Mouse (Mus musculus) layer of hippocampus, adult 9-10 months (tissue): ENCODE results near the gene Rnh1.
A peak's percentile ranks its signal among the peaks of the same experiment; 100 is the strongest.

Experiments used
- DNase-seq: peaks from one replicate; pipeline ENCODE4 v3.0.0; 2022; ENCODE audit warnings: low spot score

Rnh1 gene

DNA sequence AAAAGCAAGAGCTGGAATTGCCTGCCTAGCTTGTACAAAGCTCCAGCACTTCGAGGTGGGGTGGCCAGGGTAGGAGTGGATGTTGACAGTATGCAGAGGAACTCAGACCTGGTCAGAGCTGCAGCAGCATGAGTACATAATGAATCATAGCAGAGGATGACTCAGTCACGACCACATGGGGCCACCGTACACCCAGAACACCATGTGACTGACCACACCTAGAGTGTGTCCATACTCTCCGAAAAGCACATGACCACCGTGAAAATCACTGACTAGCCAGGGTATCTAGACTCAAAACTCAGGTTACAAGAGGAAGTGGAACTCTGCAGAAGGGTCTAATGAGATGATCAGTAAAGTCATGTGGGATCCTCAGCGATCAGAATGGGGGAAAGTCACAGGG is 7.8 kb downstream of the Rnh1 start:
- no peak for DNase-seq

DNA sequence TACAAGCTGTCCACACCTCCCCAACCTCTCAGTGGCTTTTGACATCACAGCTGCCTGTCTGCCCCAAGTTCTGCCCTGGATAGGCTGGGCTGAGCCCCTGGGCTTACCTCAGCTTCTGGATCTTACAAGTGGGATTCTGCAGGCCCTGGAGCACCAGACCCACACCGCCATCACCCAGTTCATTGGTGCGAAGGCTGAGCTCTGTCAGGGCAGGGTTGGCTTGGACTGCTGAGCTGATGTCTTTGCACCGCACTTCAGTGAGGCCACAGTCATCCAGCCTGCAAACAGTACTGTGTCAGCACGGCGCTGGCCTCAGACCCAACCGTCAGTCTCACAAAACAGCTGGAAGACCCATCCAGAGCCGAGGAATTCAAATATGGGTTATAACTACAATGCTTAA is 8.3 kb downstream of the Rnh1 start:
- no peak for DNase-seq

DNA sequence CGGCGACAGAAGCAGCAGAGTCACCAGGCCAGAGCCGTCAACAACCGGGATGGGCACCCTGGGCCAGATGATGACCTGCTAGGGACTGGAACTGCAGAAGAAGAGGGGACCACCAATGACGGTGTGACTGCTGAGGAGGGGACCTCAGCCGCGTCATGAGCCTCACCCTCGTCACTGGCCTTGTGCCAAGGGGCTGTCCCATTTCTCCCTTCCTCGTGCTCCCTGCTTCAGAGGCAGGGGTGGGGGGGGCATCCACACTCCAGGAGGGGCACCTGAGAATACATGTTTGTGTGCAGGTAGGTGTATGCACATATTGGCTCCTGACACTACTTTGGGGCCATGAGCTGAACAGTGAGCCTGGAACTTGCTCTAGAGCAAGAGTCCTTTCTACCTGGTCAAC is 17.3 kb downstream of the Rnh1 start:
- no peak for DNase-seq

DNA sequence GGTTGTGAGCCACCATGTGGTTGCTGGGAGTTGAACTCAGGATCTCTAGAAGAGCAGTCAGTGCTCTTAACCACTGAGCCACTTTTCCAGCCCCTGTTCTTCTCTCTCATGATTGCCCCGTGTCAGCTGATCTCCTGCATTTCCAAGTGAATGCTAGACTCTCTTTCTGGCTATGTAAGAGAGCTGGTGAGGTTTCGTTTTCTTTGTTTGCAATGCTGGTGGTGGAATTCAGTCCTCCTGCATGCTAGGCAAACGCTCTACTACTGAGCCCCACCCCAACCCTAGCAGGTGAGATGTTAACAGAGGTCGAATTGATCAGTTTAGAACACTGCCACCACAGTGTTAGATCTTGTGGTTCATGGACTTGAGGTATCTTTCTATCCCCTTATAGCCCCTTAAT is 24.0 kb downstream of the Rnh1 start:
- no peak for DNase-seq

DNA sequence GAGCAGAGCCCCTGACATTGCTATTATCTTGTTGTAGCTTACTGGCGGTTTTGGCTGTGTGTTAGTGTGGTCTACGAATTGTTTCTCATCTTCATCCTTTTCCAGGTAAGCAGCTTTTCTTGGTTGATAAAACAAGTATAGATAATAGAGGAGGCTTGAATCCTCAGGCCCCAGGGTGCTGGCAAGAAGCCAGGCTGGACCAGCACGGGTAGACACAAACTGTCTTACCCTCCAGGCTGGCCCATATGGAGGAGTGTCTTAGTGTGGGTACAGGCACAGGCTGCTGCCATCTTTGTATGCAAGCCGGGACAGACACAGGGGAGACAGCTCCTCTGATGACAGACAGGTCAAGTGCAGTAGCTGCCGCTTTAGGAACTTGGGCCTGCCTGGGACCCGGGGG is 25.6 kb downstream of the Rnh1 start:
- no peak for DNase-seq

DNA sequence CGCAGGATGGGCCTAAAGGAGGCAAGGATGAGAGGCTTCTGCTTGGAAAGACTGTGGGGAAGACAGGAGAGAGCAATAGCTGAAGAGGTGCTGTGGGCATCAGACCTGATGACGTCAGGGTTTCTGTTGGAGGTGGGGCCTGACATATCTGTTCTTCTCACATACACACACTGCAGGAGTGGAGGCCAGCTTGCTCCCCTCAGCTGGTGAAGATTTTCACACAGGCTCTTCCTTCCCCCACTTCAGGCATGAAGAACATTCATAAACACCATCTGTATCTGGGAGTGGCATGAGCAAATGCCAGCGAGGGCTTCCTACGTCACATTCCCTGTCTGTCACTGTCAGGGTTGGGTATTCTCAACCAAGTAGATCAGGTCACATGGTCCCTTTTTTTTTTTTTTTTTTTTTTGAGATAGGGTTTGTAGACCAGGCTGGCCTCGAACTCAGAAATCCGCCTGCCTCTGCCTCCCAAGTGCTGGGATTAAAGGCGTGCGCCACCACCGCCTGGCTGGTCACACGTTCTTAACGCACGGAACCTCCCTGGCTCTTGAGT is 26.5 kb downstream of the Rnh1 start:
- DNase-seq: no peak

DNA sequence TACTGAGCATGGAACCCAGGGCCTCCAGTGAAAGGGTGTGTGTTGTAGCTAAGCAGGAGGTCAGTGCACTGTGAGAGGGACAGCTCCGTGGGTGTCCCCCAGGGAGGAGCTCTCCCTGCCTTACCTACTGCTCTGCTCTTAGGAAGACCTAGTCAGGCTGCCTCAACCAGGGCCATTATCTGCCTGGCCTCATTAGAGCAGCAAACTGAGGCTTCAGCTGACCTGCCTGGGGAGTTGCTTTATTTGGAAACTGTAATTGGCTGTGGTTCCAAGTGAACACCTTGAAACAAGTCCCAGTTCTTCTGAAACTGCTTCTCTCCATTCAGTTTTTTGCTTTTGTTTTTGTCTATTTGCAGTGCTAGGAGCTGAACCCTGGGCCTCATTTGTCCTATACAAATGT is 27.3 kb downstream of the Rnh1 start:
- no peak for DNase-seq

DNA sequence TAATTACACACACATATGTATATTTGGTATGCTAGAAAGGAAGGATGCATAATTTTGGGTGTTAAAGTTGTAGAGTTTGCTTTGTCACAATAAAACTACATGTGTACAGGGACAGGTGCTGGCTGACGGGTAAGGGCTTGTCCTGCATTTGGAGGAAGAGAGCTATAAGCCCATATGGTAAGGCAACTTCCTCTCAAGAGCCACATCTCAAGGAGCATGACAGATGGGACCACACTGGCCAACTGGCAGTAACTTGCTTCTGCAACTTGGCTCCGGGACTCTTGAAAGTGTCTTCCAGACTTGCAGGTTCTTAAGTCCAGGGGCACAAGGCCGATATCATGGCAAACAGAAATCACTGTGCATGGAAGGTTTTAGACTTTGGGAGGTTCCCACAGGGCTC is 28.0 kb downstream of the Rnh1 start:
- DNase-seq: no peak

DNA sequence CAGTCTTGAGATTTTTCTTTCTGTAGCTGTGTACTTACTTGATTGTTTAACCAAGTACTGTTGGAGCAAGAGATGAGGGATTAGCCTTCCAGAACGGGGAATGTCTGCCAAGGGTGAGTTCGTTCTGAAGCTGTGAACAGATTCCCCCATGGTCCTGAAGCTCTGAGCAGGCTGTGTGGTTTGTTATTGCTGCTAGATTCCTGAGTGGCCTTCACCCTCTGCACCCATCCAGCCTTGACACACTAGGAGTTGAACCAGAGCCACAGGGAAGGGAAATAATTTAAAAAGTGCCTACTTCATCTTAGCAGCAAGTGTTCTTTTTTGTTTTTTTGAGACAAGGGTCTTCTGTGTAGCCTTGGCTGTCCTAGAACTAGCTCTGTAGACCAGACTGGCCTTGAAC is 28.8 kb downstream of the Rnh1 start:
- DNase-seq: no peak

DNA sequence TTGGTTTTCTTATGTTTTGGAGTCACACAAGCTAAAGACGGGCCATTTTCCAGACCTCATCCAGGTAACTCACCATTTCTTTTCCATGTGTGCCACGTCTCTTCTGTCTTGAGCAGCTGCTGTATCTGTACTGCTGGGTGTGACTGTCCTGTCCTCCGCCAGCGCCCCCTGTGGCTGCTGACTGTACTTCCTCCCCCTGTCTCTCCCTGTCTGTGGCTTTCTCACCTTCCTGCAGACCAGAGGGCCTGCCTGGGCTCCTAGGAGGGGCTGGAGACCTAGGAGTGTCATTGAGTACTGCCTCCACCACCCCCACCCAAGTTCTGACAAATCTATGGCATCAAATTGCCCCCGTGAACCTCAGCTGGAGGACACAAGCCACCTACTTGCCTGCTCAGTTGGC is 29.5 kb downstream of the Rnh1 start:
- DNase-seq: no peak

DNA sequence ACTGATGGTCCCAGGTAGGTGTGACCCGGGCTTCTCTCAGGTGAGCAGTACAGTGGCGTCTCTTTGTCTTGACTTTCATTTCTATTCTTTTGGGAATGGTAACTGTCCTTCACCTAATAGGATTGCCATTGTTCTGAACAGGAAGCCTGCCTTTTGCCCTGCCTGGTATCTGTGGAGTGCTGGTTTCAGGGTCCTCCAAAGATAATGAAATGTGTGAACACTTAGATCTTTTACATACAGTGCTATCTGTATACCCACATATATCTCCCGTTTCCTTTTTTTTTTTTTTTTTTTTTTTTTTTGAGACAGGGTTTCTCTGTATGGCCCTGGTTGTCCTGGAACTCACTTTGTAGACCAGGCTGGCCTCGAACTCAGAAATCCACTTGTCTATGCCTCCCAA is 31.3 kb downstream of the Rnh1 start:
- no peak for DNase-seq

DNA sequence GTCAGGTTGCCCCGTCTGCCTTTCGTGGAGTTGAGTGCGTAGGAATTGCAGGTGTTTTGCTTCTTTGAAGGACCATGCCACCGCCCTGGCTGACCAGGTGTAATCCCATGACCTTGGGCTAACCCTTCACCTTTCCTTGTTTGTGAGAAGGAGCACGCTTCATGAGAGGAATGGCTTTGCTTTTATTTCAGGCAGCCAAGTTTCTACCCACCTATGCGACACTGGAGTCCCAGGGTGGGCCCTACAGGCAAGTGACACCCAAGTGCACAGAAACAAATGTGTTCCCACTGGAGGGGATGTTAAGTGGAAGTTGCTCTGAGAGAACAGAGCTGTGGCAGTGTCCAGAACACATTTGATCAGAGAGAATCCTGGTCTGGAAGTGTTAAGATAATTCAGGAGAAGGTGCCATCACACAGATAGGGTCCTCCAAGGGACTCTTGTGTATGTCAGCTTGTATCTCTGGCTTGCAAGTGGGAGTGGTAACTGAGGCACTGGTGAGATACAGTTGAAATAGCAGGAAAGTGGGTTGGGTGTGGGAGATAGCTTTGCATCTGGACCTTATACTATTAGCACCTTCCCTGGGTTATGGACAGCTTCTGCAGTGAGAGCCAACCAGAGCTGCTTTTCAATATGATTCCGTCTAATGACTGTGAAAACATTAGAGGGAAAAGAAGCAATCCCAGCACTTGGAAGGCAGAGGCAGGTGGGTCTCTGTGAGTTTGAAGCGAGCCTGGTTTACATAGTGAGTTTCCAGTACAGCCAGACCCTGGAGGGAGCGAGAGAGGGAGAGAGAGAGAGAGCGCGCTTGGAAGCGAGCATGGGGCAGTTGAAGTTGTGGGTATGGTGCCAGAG is 40.5 kb downstream of the Rnh1 start:
- DNase-seq: no peak

DNA sequence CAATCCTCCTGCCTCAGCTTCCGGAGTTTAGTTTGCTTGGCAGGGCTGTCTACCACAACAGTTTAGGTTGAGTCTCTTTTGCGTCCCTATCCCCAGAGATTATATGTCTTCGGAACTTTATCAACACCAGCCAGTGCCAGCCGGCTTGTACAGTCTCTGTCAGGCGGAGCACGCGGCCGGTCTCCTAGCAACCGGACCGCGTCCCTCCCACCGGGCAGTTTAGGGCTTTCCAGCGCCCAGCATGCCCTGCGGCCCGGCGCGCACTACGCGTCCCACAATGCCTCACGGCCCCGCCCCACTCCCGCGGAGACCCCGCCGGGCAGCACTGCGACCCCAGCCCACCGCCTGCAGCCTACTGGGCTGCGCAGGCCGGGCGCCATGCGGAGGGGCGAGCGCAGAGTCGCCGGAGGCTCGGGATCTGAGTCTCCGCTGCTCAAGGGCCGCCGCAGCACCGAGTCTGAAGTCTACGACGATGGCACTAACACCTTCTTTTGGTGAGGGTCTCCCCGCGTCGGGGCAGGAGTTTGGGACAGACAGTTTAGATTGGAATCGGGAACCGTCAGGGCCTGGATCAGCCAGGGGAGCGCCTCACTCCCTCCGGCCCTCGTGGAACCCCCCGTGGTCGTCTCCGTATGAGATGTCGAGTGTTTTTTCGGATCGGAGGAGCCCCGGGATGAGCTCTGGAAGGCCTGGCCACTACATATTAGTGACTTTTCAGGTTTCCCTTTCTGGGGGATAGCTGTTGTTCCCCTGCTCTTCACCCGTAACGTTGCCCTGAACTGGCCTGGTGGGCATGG is 41.4 kb downstream of the Rnh1 start:
- peak; percentile 47 for DNase-seq

DNA sequence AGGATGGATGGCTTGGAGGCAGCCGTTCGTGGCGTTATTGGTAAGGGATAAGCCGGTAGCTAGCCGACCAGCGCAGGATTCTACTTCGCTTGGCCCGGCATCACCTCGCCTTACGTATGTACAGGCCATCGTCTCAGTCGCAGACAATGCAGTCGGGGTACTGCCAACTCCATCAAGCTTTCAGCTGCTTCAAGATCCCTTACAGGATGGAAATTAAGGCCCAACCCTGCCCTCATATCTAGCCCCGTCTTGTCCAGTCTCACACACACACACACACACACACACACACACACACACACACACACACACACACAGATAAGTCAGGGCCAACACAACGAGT is 49.2 kb downstream of the Rnh1 start:
- DNase-seq: no peak

DNA sequence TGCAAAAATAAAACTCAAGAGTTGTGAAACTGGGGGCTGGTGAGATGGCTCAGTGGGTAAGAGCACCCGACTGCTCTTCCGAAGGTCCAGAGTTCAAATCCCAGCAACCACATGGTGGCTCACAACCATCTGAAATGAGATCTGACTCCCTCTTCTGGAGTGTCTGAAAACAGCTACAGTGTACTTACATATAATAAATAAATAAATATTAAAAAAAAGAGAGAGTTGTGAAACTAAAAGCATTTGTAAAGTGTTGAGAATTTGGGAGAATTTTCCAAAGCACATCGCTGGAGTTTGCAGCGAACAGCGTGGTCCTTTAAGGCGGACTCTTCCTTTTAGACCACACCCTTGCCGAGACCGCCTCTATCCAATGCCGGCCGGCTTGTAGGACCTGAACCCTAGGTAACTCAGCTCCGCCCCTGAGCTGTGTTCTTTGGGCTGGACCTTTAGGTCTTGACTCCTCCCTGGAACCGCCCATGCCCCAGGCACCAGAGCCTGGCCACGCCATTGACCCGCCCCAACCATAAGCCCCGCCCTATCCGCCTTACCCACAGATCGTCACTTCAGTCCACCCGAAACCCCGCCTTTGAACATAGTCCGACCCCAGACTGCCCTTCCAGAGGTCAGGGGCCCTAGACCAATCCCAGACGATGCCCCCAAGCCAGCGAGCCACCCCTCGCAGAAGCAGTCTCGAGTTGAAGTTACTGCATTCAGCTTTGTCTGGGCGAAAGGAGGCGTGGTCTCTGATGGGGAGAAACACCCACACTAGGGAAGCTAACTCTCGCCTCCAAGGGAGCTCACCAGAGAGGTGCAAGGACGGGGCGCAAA is 49.8 kb downstream of the Rnh1 start:
- peak; percentile 71 for DNase-seq

DNA sequence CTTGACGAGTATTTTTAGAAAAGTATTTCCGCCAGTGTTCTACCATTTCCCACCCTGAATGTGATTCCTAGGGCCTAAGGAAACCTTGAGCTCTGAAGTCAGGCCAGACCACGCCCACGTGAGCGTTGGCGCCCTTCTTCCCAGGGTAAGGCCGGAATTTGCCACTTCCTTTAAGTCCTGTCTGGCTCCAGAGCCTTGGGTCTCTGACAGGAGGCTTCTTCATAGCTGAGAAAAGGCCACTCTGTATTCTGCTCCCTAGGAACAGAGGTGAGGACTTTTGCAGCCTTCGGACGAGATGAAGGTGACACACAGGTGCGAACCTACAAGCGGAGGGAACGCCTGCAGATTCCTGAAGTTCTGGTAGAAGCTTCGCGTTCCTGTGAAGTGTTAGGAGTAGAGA is 50.4 kb downstream of the Rnh1 start, which contains the start of gene Ptdss2:
Gene Ptdss2, plus strand, starts transcription at position 138 of the 400 bp plus-strand sequence.
- no peak for DNase-seq

DNA sequence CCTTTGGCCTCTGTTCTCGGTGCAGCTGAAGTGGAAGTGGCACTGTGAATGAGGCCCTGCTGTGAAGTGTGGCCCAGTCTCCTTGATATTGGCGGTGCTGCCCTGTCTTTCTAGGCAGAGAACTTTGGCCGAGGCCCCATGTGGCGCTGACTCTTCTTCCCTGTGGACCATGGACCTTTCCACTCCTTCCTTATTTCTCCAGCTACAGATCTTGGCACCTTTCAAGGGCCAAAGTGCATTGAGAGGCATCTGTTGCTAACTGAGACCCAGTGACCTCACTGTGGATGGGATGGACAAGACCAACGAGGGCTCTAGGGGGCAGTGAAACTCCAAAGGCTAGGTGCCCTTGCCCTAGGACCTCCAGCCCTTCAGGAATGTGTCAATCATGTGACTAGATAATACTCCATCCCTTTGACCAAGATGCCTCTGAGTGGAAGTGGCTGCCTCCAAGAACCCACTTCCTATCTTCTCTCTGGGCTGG is 51.6 kb downstream of the Rnh1 start:
- DNase-seq: no peak

DNA sequence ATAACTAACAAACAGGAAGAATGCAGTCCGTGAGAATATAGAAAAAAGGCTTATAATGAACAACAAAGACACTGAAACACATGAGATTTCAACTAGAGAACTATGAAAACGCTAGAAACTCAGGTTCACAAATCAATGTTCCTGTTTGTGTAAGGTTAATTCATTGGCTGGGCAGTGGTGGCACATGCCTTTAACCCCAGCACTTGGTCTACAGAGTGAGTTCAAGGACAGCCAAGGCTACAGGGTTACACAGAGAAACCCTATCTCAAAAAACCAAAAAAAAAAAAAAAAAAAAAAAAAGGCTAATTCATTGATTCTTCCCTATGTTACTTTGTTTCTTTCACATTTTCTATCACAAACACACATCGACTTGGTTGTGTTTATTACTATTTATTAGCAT is 52.1 kb downstream of the Rnh1 start:
- no peak for DNase-seq

DNA sequence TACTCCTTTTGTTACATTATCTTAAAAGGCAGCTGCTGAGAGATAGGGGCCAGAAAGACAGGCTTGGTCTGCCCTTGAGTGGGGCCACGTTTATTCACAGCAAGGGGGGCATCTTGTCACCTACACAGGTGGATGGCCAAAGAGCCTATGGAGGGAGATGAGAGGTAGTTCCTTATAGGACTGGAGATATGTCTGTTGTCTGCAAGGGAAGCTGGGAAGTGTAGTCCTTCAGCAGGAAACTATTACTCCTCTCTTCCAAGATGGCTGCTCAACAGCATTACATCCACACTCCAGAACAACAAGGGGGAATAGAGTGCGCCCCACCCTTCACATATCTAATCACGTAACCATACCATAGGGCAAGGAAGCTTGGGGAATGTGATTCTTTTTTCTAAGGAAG is 53.2 kb downstream of the Rnh1 start:
- no peak for DNase-seq

DNA sequence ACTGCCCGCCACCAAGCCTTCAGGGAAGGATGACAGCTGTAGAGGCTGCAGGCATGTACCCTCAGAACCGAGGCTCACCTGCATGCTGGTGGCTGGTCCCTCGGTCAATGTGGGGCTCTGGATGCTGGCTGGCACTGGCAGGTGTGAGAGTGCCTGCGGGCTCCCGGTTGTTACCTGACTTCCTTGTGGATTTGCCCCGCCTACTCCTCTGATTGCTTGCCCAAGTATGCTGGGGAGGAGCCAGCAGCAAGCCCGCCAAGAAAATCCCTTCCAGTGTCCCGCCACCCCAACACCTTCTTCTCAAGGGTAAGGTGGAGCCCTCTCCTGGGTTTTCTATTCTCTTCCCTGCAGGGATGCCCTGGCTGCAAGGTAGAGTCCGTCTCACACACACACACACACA is 55.0 kb downstream of the Rnh1 start, which contains the start of gene Ano9:
Gene Ano9, minus strand, starts transcription at position 171 of the 400 bp plus-strand sequence.
- DNase-seq: no peak

DNA sequence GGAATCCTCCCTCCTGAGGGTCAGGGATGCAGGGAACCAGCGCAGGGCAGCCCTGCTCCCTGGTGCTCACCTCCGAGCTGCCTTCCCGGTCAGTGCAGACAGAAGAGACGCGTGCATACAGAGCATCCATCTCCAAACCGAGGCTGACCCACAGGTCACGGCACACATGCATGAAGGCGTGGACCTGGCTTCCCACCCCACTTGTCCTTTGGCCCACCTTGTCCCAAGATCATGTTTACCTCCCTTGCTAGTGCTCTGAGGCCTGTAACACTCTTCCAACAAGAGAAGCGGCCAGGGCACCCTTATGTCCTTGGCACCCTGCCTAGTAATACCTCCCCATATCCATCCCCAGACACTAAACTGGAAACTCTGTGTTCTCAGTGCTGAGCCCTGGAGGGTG is 56.8 kb downstream of the Rnh1 start:
- no peak for DNase-seq
